Mouse (Mus musculus): ENCODE results near the gene Nudt4. TPM values are rescaled to one million over a fixed set of nuclear protein-coding genes. Genes with fewer than 3 reads are reported as not detected.

The Nudt4 gene
- polyA plus RNA-seq, 1 experiment from 2014 or later: 53.6 TPM

DNA sequence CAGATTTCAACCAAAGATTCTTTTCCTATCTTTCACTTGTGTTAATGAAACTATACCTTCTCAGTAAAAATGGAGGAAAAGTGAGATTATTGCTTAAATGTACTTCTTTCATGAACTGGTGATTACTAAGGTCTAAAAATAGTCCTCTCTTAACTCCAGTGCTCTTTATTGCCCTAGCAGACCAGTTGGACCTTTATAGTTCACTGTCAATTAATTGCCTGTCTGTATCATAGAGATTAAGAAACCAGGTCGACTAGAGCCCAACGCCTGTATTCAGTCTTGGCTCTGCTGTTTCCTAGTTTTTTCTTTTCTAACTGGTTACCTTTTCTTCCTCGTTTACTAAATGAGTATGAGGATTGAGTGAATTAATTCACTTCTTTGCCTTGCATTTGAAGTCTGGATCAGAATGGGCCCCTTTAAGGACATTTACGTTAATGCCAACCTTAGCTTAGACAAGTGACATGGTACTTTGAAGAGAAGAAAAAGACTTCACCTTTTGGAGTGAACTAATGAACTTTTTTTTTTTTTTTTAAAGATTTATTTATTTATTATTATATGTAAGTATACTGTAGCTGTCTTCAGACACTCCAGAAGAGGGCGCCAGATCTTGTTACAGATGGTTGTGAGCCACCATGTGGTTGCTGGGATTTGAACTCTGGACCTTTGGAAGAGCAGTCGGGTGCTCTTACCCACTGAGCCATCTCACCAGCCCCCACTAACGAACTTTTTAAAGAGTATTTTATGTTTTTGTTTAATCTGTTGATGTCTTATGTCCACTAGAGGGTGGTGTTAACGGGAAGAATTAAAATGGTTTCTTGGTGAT lies 28.3 kb downstream of the Nudt4 start:
- WGBS: 88% methylated on average over 7 of the region's 8 CpGs
- Histone ChIP-seq H3K9ac (ENCODE audit: low read length) (no peak overlapping the region), H3K27me3 (ENCODE audit: control insufficient read depth, insufficient read depth, low read length) (no peaks in the 10 kb centered on the region), H3K9me3 (replicated peaks; ENCODE audit: control insufficient read depth, low read length) (no peaks in the 10 kb centered on the region), H3K36me3 (ENCODE audit: control insufficient read depth, insufficient read depth, low read length) (no peaks in the 10 kb centered on the region), H3K4me1 (ENCODE audit: control insufficient read depth, insufficient read depth, low read length) (0 out of 2 replicates have a peak, but pooled peaks cover 3% of the 10 kb centered on the region), H3K4me2 (ENCODE audit: low read depth, low read length) (no peak overlapping the region), H3K27ac (ENCODE audit: low read length) (no peak overlapping the region), H3K4me3 (replicated peaks; ENCODE audit: low read length) (no peak overlapping the region)
- ATAC-seq (ENCODE audit: insufficient read depth, low FRiP score): no peak

DNA sequence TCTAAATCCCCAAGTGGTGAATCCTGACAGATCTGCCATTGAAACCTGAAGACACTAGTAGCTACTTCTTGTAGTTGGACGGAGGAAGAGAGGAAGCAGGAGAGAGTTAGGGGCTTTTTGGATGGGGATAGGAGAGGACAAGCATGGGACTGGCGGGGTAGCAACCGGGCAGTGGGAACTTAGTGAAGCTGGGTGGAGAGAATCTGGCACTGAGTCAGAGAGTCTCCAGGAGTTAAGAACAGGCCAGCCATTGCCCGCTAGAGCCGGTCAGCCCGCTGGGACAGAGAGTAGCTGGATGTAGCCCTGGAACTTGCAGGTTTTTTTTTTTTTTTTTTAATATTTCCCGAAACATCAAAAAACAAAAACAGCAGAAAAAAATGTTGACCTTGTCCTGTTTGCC lies 30.6 kb downstream of the Nudt4 start:
- no peaks in the 10 kb centered on the region for H3K27me3 ChIP-seq (ENCODE audit: control insufficient read depth, insufficient read depth, low read length)
- WGBS: 90% methylated on average over 7 of the region's 7 CpGs
- no peaks in the 10 kb centered on the region for H3K36me3 ChIP-seq (ENCODE audit: control insufficient read depth, insufficient read depth, low read length)
- no peak overlapping the region for H3K27ac ChIP-seq (ENCODE audit: low read length)
- no peak overlapping the region for H3K9ac ChIP-seq (ENCODE audit: low read length)
- no peak for ATAC-seq (ENCODE audit: insufficient read depth, low FRiP score)
- no peak overlapping the region for H3K4me3 ChIP-seq (replicated peaks; ENCODE audit: low read length)
- H3K9me3 ChIP-seq (replicated peaks; ENCODE audit: control insufficient read depth, low read length): no peaks in the 10 kb centered on the region
- peaks cover 6% of the 10 kb centered on the region; the same call in 1 of the 2 replicates for H3K4me1 ChIP-seq (ENCODE audit: control insufficient read depth, insufficient read depth, low read length)
- H3K4me2 ChIP-seq (ENCODE audit: low read depth, low read length): no peak overlapping the region

DNA sequence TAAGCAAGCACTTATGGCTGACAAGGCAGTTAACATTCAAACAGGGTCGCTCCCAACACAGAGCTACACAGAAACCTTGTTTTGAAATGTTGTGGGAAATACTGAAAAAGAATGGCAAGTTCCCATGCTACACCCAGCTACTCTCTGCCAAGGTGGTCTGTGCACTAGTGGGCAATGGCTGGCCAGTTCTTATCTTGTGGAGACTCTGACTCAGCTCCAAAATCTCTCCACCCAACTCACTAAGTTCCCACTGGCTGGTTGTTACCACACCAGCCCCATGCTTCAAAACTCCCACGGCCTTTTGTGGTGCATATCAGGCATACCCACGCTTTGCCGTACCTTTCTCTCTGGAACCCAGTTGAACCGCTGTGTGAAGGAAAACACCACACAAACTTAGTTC lies 31.0 kb downstream of the Nudt4 start:
- Histone ChIP-seq H3K36me3 (ENCODE audit: control insufficient read depth, insufficient read depth, low read length) (no peaks in the 10 kb centered on the region), H3K4me2 (ENCODE audit: low read depth, low read length) (no peak overlapping the region), H3K27ac (ENCODE audit: low read length) (no peak overlapping the region), H3K27me3 (ENCODE audit: control insufficient read depth, insufficient read depth, low read length) (no peaks in the 10 kb centered on the region), H3K4me1 (ENCODE audit: control insufficient read depth, insufficient read depth, low read length) (peaks cover 6% of the 10 kb centered on the region; the same call in 1 of the 2 replicates), H3K9me3 (replicated peaks; ENCODE audit: control insufficient read depth, low read length) (no peaks in the 10 kb centered on the region), H3K9ac (ENCODE audit: low read length) (no peak overlapping the region), H3K4me3 (replicated peaks; ENCODE audit: low read length) (no peak overlapping the region)
- ATAC-seq (ENCODE audit: insufficient read depth, low FRiP score): no peak
- WGBS: 84% methylated on average over 5 of the region's 5 CpGs

DNA sequence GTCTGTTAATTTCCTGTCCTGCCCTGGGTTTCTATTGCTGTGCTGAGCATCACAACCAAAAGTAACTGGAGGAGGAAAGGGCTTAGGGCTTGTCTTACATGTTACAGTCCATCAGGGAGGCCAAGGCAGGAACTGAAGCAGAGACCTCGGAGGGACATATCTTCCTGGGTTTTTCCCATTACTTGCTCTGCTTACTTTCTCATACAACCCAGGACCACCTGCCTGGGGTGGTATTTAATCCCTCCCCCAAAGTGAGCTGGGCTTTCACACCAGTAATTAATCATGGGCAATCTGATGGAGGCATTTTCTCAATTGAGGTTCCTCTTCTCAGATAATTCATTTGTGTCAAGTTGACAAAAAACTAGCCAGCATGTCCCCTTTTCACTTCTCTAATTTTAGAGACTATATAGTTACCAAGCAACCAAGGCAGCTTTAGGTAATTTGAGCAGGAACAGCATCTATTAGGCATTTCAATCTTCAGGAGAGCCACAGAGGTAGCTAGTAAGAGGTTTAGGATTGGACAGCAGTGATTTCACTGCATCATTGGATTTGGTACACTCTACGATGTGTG lies 33.3 kb downstream of the Nudt4 start:
- H3K4me1 ChIP-seq (ENCODE audit: control insufficient read depth, insufficient read depth, low read length): peaks cover 15% of the 10 kb centered on the region
- H3K9me3 ChIP-seq (replicated peaks; ENCODE audit: control insufficient read depth, low read length): no peaks in the 10 kb centered on the region
- no peak overlapping the region for H3K4me2 ChIP-seq (ENCODE audit: low read depth, low read length)
- no peak for ATAC-seq (ENCODE audit: insufficient read depth, low FRiP score)
- H3K27me3 ChIP-seq (ENCODE audit: control insufficient read depth, insufficient read depth, low read length): no peaks in the 10 kb centered on the region
- no peaks in the 10 kb centered on the region for H3K36me3 ChIP-seq (ENCODE audit: control insufficient read depth, insufficient read depth, low read length)
- WGBS: 66% methylated on average over 2 of the region's 2 CpGs
- no peak overlapping the region for H3K4me3 ChIP-seq (replicated peaks; ENCODE audit: low read length)
- no peak overlapping the region for H3K9ac ChIP-seq (ENCODE audit: low read length)
- H3K27ac ChIP-seq (ENCODE audit: low read length): no peak overlapping the region

DNA sequence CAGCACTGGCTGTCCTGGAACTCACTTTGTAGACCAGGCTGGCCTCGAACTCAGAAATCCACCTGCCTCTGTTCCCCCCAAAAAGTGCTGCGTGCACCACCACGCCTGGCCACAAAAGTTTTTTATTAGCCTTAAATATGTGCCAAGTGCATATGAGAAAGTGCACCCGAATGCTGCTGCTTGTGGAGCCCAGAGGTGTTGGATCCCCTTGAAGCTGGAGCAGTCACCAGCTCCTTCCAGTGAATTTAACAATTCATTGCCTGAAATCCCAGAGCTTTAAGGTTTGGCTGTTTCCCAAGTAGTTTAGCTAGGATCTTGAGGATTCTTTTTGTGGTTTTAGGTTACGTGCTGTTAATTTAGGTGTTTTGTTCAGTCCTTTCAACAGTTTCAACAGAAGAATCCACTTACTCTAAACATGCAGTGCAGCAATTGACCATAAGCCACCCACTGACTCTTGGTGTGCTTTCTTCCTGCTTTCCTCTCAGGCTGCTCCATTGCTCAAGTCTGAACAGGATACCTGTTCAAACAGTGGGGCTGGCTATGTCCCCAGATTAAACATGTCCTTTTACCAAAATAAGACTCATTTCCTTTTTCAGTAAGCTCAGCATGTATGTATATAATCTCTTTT lies 37.3 kb downstream of the Nudt4 start:
- H3K4me3 ChIP-seq (replicated peaks; ENCODE audit: low read length): no peak overlapping the region
- no peak overlapping the region for H3K9ac ChIP-seq (ENCODE audit: low read length)
- peaks cover 20% of the 10 kb centered on the region for H3K4me1 ChIP-seq (ENCODE audit: control insufficient read depth, insufficient read depth, low read length)
- peak overlapping the region; percentile 54; the same call in 1 of the 2 replicates for H3K27ac ChIP-seq (ENCODE audit: low read length)
- H3K4me2 ChIP-seq (ENCODE audit: low read depth, low read length): no peak overlapping the region
- no peaks in the 10 kb centered on the region for H3K27me3 ChIP-seq (ENCODE audit: control insufficient read depth, insufficient read depth, low read length)
- no peaks in the 10 kb centered on the region for H3K36me3 ChIP-seq (ENCODE audit: control insufficient read depth, insufficient read depth, low read length)
- no peaks in the 10 kb centered on the region for H3K9me3 ChIP-seq (replicated peaks; ENCODE audit: control insufficient read depth, low read length)
- ATAC-seq (ENCODE audit: insufficient read depth, low FRiP score): peak; percentile 50; the same call in 1 of the 2 replicates
- WGBS: 62% methylated on average over 5 of the region's 5 CpGs

DNA sequence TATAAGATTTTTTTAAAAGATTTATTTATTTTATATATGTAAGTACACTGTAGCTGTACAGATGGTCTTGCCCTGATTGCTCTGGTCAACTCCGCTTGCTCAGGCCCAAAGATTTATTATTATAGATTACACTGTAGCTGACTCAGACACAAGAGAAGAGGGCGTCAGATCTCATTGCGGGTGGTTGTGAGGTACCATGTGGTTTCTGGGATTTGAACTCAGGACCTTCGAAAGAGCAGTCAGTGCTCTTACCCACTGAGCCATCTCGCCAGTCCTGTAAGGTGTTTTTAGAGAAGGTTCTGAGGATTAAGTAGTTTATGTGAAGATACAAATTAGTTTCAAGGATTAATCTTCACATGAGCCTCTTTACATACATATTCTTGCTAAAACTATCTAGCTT lies 38.1 kb downstream of the Nudt4 start:
- H3K4me2 ChIP-seq (ENCODE audit: low read depth, low read length): no peak overlapping the region
- ATAC-seq (ENCODE audit: insufficient read depth, low FRiP score): no peak
- H3K36me3 ChIP-seq (ENCODE audit: control insufficient read depth, insufficient read depth, low read length): no peaks in the 10 kb centered on the region
- 89% methylated on average over 5 of the region's 5 CpGs for WGBS
- H3K4me1 ChIP-seq (ENCODE audit: control insufficient read depth, insufficient read depth, low read length): peaks cover 20% of the 10 kb centered on the region
- H3K27ac ChIP-seq (ENCODE audit: low read length): no peak overlapping the region
- no peaks in the 10 kb centered on the region for H3K27me3 ChIP-seq (ENCODE audit: control insufficient read depth, insufficient read depth, low read length)
- no peak overlapping the region for H3K9ac ChIP-seq (ENCODE audit: low read length)
- H3K9me3 ChIP-seq (replicated peaks; ENCODE audit: control insufficient read depth, low read length): no peaks in the 10 kb centered on the region
- no peak overlapping the region for H3K4me3 ChIP-seq (replicated peaks; ENCODE audit: low read length)

DNA sequence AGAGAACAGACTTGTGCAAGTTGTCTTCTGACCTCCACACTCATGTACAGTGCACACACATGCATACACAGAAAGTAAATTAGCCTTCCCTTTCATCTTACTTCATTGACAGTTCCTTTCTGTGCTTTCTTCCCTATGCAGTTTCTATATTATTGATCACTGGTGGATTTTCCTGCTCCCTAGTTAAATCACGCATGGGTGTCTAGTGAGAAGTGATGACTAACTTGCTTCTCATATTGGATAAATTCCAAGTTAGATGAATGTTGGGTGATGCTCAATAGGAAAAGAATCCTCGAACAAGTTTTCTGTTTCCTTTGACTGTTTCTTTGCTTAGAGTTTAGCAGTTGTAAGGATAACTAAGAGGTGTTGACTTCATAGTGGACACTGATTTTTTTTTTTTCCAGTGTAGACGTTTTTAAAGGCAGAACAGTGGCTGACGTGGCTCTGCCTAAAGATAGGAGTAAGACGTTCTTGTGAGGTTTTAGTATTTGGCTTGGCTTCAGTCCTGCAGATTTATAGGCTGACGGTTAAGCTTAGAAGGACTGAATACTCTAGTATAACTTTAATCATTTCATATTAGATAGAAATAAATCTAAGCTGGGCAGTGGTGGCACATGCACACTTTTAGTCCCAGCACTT lies 38.8 kb downstream of the Nudt4 start:
- H3K27me3 ChIP-seq (ENCODE audit: control insufficient read depth, insufficient read depth, low read length): no peaks in the 10 kb centered on the region
- no peak overlapping the region for H3K4me2 ChIP-seq (ENCODE audit: low read depth, low read length)
- peaks cover 20% of the 10 kb centered on the region for H3K4me1 ChIP-seq (ENCODE audit: control insufficient read depth, insufficient read depth, low read length)
- ATAC-seq (ENCODE audit: insufficient read depth, low FRiP score): no peak
- H3K4me3 ChIP-seq (replicated peaks; ENCODE audit: low read length): no peak overlapping the region
- H3K36me3 ChIP-seq (ENCODE audit: control insufficient read depth, insufficient read depth, low read length): no peaks in the 10 kb centered on the region
- 62% methylated on average over 6 of the region's 6 CpGs for WGBS
- H3K27ac ChIP-seq (ENCODE audit: low read length): no peak overlapping the region
- no peak overlapping the region for H3K9ac ChIP-seq (ENCODE audit: low read length)
- H3K9me3 ChIP-seq (replicated peaks; ENCODE audit: control insufficient read depth, low read length): no peaks in the 10 kb centered on the region

DNA sequence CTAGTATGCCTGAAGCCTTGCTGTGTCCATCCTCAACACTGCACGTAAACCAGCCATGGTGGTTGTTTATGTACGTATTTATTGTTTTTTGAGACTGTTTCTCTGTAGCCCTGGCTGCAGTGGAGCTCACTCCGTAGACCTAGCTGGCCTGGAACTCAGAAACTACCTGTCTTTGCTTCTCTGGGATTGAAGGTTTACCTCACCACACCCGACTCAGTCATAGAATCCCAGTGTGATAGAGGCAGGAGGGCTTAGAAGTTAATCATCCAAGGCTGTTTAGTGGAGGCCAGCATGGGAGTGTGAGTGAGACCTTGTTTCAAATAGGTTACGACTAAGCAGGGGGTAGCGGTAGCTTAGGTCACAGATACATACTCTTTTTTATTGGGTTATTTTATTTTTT lies 46.3 kb downstream of the Nudt4 start:
- no peak overlapping the region for H3K4me2 ChIP-seq (ENCODE audit: low read depth, low read length)
- WGBS: 87% methylated on average over 6 of the region's 6 CpGs

More for the DNA sequence above, 46.3 kb downstream of the Nudt4 start:
- H3K4me1 ChIP-seq (ENCODE audit: control insufficient read depth, insufficient read depth, low read length): peaks cover 12% of the 10 kb centered on the region
- H3K27ac ChIP-seq (ENCODE audit: low read length): no peak overlapping the region
- H3K9ac ChIP-seq (ENCODE audit: low read length): no peak overlapping the region
- H3K4me3 ChIP-seq (replicated peaks; ENCODE audit: low read length): no peak overlapping the region
- ATAC-seq (ENCODE audit: insufficient read depth, low FRiP score): no peak
- H3K9me3 ChIP-seq (replicated peaks; ENCODE audit: control insufficient read depth, low read length): no peaks in the 10 kb centered on the region
- H3K36me3 ChIP-seq (ENCODE audit: control insufficient read depth, insufficient read depth, low read length): no peaks in the 10 kb centered on the region
- no peaks in the 10 kb centered on the region for H3K27me3 ChIP-seq (ENCODE audit: control insufficient read depth, insufficient read depth, low read length)

Measured in stomach, embryonic 16.5 days (tissue).